Mouse (Mus musculus) gastrocnemius, adult 8-10 months (tissue): ENCODE results near the gene Cdc42ep2. TPM values are rescaled to one million over a fixed set of nuclear protein-coding genes. Genes with fewer than 3 reads are reported as not detected.

ENCODE experiments used
- DNase-seq, 2 experiments: peaks; one replicate each; pipeline ENCODE4 v3.0.0; 2022; ENCODE audit warnings: low spot score in 2 of 2
- total RNA-seq, 4 experiments: library from RNA; stranded (reverse); gene quantifications; 2 replicates each; pipeline ENCODE4 v1.2.4; 2022

Cdc42ep2 gene
- total RNA-seq, 4 experiments from 2014 or later = 8.6 to 9.9 (median 8.7) TPM

GRCm38 (mm10) chr19:5942581-5942980 is 18.0 kb upstream of the Cdc42ep2 start:
- DNase-seq = peak in 1 of 2 experiments; percentile 53

DNA sequence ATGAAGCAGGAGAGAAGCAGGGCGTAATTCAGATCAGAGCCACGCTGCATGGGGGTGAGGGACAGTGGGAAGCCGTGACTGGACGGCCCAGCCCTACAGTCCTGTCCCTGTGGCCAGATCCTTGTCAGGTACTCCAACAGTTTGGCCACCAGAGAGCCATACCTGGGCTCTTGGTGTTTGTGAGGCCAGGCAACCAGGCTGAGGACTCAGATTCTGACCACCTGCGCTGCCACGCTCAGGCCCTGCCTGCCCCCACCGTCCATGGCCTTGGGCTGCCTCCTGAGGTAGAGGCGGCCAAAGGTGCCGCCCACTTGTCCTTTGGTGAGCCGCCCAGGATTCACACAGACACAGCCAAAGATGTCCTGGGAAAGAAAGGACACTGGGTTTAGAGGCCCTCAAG is 16.0 kb upstream of the Cdc42ep2 start:
- peak in 1 of 2 experiments; percentile 54 for DNase-seq

- peak; percentile 92 to 94 for DNase-seq
Measured at GRCm38 (mm10) chr19:5940173-5940572, 15.6 kb upstream of the Cdc42ep2 start.

DNA sequence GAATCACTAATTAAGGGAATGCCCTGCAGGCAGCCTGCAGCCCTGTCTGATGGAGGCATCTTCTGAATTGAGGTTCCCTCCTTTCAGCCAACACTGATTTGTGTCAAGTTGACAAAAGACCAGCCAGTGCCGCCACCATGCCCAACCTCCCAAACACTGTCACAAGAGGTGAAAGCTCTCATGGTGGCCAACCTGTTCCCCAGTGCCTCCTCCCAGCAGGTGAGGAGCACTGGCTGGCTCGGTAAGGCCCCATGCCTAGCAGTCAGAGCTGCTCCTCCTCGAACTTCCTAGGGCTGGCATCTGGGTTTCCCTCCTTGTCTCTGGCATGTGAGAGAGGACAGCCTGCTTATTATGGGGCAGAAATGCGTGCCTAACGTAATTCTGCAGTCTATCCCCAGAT is 15.1 kb upstream of the Cdc42ep2 start:
- no peak for DNase-seq

- no peak for DNase-seq
Measured at GRCm38 (mm10) chr19:5938516-5938915, 13.9 kb upstream of the Cdc42ep2 start.

- DNase-seq = no peak
Measured at GRCm38 (mm10) chr19:5937836-5938406, 13.3 kb upstream of the Cdc42ep2 start.

DNA sequence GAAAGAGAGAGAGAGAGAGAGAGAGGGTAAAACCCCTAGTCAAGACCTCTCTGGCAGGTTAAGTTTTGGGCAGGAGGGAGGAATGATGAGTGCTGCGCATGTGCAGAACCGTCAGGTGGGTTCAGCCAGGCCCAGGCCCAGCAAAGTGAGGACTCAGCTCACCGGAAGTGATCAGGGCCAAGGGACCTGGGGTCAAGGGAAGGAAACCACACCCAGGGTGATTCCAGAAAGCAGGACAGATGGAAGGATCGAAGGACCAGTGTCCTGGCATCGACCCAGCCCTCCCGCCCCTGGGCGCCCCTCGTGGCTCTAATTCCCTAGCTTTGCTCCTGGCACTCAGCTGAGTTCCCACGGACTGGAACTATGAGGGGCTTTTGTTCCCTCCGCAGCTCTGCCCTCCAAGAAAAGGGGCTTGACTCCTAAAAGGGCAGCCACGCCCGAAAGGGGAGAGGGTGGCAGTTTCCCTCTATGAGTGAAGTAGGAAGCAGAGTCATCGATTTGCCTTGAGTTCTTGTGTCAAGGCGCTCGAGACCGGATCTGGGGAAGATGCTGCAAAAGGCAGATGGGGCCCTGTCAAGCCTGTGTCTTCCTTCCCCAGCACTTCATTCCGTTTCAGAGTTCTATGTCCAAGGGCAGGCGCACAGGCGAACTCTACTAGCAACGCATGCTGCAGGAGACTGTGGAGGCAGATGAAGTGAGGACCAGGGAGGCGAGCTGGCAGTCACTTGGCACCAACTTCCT is 12.6 kb upstream of the Cdc42ep2 start:
- DNase-seq = no peak

DNA sequence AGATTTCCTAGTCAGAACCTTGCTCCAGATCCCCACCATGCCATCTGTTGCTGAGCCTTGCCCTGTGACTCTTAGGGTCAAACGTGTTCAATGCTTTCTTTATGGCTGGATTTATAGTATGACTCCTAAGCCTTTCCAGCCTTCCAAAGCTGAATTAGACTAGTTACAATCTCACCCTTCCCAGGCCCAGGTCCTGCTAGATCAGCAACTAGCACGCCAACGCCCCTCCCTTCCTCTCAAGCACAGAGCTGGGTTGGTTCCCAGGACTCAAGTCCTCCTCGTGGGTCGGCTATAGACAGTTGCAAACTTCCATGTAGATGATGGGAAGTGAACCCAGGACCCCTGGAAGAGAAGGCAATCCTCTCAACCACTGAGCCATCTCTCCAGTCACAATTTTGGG is 11.1 kb upstream of the Cdc42ep2 start:
- no peak for DNase-seq

- no peak for DNase-seq
Measured at GRCm38 (mm10) chr19:5935266-5935665, 10.7 kb upstream of the Cdc42ep2 start.

DNA sequence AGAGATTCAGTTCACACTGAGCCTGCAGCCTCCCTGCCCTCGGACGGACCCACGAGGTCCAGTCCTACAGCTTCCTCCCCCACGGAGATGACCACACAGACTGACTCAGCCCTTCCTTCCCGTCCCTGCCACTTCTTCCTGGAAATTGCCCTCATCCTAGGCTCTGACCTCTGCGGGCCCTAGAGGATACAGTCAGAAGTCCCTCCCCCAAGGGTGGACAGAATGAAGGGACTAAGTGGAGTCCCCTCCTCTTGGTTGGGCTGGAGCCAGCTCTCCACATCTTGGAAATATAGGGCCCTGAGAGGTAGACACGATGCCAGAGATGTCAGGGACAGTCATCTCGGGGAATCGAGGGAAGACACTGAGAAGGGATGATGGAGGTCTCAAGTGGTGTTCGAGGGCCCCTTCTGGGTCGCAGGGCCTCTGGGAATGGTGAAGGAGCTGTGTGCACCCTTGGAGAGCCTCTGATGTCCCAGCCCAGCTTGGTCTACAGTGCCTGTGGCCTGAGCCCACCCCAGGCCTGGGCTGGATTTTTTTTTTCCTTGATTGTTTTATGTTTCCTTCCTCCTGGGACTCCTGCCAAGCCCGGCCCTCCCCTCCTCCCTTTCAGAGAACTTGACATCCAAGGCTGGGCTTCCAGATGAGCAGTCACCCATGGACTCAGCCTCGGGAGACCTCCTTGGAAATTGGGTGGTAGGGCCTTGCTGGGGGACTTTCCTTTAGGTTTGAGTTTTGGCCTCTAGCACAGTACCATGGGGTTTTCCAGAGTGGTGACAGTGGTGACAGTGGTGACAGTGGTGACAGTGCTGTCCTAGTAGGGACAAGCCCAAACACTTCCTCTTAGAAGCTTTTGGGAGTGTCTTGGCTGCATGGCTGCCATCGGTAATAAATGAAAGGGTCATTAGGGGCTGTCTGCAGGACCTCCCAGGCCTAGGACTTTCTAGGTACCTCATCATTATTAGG is 5.3 kb upstream of the Cdc42ep2 start:
- DNase-seq = no peak

GRCm38 (mm10) chr19:5928546-5928945 is 3.9 kb upstream of the Cdc42ep2 start:
- DNase-seq = no peak

- peak in 1 of 2 experiments; percentile 42 for DNase-seq
Measured at GRCm38 (mm10) chr19:5928104-5928503, 3.5 kb upstream of the Cdc42ep2 start.

DNA sequence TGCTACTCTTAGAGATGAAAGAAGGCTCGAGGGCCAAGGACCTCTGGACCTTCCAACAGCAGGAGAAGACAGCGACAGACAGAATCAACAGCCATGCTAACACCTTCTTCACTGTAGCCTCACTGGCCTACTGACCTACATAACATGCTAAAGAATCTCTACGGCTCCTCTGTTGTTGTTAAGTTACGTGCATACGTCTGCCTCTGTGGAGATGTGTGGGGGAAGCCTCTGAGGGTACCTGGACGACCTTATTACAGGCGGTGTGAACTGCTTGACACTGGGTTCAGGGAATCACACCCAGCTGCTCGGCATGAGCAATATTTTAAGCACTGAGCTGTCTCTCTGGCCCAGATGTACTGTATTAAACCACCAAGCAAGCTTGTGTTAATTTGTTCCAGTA is 2.9 kb upstream of the Cdc42ep2 start:
- no peak for DNase-seq

DNA sequence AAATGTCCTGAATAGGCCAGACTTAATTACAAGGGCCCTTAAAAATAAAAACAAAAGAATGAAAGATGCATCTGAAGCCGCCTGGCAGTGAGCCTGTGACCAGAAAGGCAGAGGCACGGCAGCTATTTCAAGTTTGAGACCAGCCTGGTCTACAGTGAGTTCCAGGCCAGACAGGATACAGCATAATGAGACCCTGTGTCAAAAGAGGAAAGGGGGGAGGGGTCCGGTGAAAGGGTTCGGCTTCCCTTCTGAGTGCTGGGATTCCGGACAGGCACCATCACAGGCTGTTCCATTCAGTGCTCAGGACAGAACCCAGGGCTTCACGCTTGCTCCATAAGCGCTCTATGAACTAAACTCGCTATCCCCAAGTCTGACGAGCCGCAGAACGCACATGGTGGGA is 2.4 kb upstream of the Cdc42ep2 start:
- no peak for DNase-seq

- no peak for DNase-seq
Measured at GRCm38 (mm10) chr19:5925311-5925855, 767 bp upstream of the Cdc42ep2 start.

- peak; percentile 89 to 92 for DNase-seq
Measured at GRCm38 (mm10) chr19:5923990-5924712, 465 bp downstream of the Cdc42ep2 start.

- DNase-seq = no peak
Measured at GRCm38 (mm10) chr19:5922963-5923362, 1.7 kb downstream of the Cdc42ep2 start.

- DNase-seq = peak in 1 of 2 experiments; percentile 56
Measured at GRCm38 (mm10) chr19:5922119-5922942, 2.3 kb downstream of the Cdc42ep2 start.

- DNase-seq = no peak
Measured at GRCm38 (mm10) chr19:5921715-5922114, 2.9 kb downstream of the Cdc42ep2 start.
